Mouse (Mus musculus) erythroblast, embryonic 14.5 days (primary cell): ENCODE results near the gene Klk1b9.

ENCODE experiments used
- GATA1 ChIP-seq: IDR thresholded peaks from 2 replicates; pipeline ENCODE4 v1.6.1; 2012; ENCODE audit warnings: low read length, inconsistent platforms, mixed read lengths
- TAL1 ChIP-seq: IDR thresholded peaks from 3 replicates; pipeline ENCODE4 v1.6.1; 2012; ENCODE audit warnings: low read length, inconsistent platforms, mixed read lengths

- TF ChIP-seq TAL1 (no peak), GATA1 (no peak)
Measured at GRCm38 (mm10) chr7:43985657-43986056, 9.8 kb downstream of the Klk1b9 start.
